Mouse (Mus musculus) midbrain, postnatal 0 days (tissue): ENCODE data around the gene Lgr6. TPM values are rescaled to one million over a fixed set of nuclear protein-coding genes. Genes with fewer than 3 reads are reported as not detected.

ENCODE experiments used
- ATAC-seq: fragments of 200-750 bp; cut with Nextera tagmentation; 2 replicates; pipeline ENCODE4 v1.8.0; 2017; ENCODE audit warnings: moderate number of reproducible peaks, mild to moderate bottlenecking, moderate TSS enrichment, moderate library complexity; ENCODE audit not compliant: low FRiP score
- DNase-seq: peaks from one replicate; pipeline ENCODE4 v3.0.0-alpha.2; 2015; ENCODE audit warnings: low spot score
- H3K27ac ChIP-seq: fragments of 300-500 bp; sonication (generic); 2 replicates; pipeline ENCODE4 v1.5.1; 2014; ENCODE audit warnings: low read depth, mild to moderate bottlenecking, low read length, mixed read lengths
- H3K27me3 ChIP-seq: fragments of 300-500 bp; sonication (generic); 2 replicates; pipeline ENCODE4 v1.6.1; 2014; ENCODE audit warnings: low read length, control low read depth, mixed read lengths; ENCODE audit not compliant: insufficient read depth
- H3K36me3 ChIP-seq: fragments of 300-500 bp; sonication (generic); 2 replicates; pipeline ENCODE4 v1.6.1; 2014; ENCODE audit warnings: low read length, control low read depth, mixed read lengths; ENCODE audit not compliant: insufficient read depth
- H3K4me1 ChIP-seq: fragments of 300-500 bp; sonication (generic); 2 replicates; pipeline ENCODE4 v1.6.1; 2014; ENCODE audit warnings: mild to moderate bottlenecking, control low read depth, antibody characterized with exemption, low read length, mixed read lengths; ENCODE audit not compliant: insufficient read depth
- H3K4me2 ChIP-seq: fragments of 300-500 bp; sonication (generic); 2 replicates; pipeline ENCODE4 v1.6.1; 2014; ENCODE audit warnings: low read depth, mild to moderate bottlenecking, low read length, mixed read lengths; ENCODE audit not compliant: poor library complexity, severe bottlenecking
- H3K4me3 ChIP-seq: fragments of 300-500 bp; sonication (generic); 2 replicates; pipeline ENCODE4 v1.5.1; 2014; ENCODE audit warnings: low read depth, mild to moderate bottlenecking, low read length, moderate library complexity
- H3K9ac ChIP-seq: fragments of 300-500 bp; sonication (generic); replicated peaks from 2 replicates; pipeline ENCODE4 v1.6.1; 2014; ENCODE audit warnings: mild to moderate bottlenecking, low read length, moderate library complexity, mixed read lengths; ENCODE audit not compliant: poor library complexity, severe bottlenecking
- H3K9me3 ChIP-seq: fragments of 300-500 bp; sonication (generic); 2 replicates; pipeline ENCODE4 v1.6.1; 2016; ENCODE audit warnings: low read length, control low read depth
- CTCF ChIP-seq: IDR thresholded peaks from 2 replicates; pipeline ENCODE4 v1.5.1; 2016; ENCODE audit warnings: antibody characterized with exemption, mild to moderate bottlenecking
- WGBS: fragments of 180-500 bp; shearing (Covaris S2); extraction: QIAGEN DNeasy Blood & Tissue Kit; methylation state at CpG from one replicate; pipeline ENCODE4 v1.1.7; 2014; 5-methylcytosine and 5-hydroxymethylcytosine counted together
- polyA plus RNA-seq: library from polyadenylated mRNA; unstranded; fragments of >200 nt; fragmentation: Nextera tagmentation; extraction: Ambion mirVana; gene quantifications from 2 replicates; pipeline ENCODE4 v1.2.1, GENCODE M21; 2015
- total RNA-seq: library from RNA; depleted of rRNA; stranded (reverse); fragments of >200 nt; gene quantifications from 2 replicates; pipeline ENCODE4 v1.2.3, GENCODE M21; 2014

Gene Lgr6
- total and polyA plus RNA-seq, 2 experiments from 2014 or later, result 1.9 to 3.8 TPM

GRCm38 (mm10) chr1:135005696-135006095 lies 99.4 kb downstream of the Lgr6 start:
- no peaks in the 10 kb centered on the region for H3K27me3 ChIP-seq
- no peak for TF ChIP-seq CTCF
- H3K27ac ChIP-seq, result no peak overlapping the region
- WGBS, result 65% methylated on average over 7 of the region's 7 CpGs
- H3K36me3 ChIP-seq, result no peaks in the 10 kb centered on the region
- no peaks in the 10 kb centered on the region for H3K4me1 ChIP-seq
- DNase-seq, result no peak
- H3K9ac ChIP-seq, result no peak overlapping the region
- no peak for ATAC-seq
- H3K9me3 ChIP-seq, result no peaks in the 10 kb centered on the region
- no peak overlapping the region for H3K4me3 ChIP-seq
- H3K4me2 ChIP-seq, result no peak overlapping the region

GRCm38 (mm10) chr1:135003346-135003745 lies 101.7 kb downstream of the Lgr6 start:
- peak; percentile 32 for DNase-seq

GRCm38 (mm10) chr1:135000527-135000926 lies 104.5 kb downstream of the Lgr6 start:
- no peaks in the 10 kb centered on the region for H3K36me3 ChIP-seq
- H3K4me2 ChIP-seq, result no peak overlapping the region
- H3K27me3 ChIP-seq, result no peaks in the 10 kb centered on the region
- H3K9me3 ChIP-seq, result no peaks in the 10 kb centered on the region
- H3K27ac ChIP-seq, result no peak overlapping the region
- no peak overlapping the region for H3K4me3 ChIP-seq
- DNase-seq, result no peak
- no peak for TF ChIP-seq CTCF
- no peak overlapping the region for H3K9ac ChIP-seq
- H3K4me1 ChIP-seq, result no peaks in the 10 kb centered on the region
- 88% methylated on average over 9 of the region's 9 CpGs for WGBS
- no peak for ATAC-seq

More at GRCm38 (mm10) chr1:135003346-135003745, 101.7 kb downstream of the Lgr6 start:
- H3K27ac ChIP-seq, result no peak overlapping the region
- H3K4me2 ChIP-seq, result no peak overlapping the region
- peak; percentile 63; the same call in 1 of the 2 replicates for ATAC-seq
- TF ChIP-seq CTCF, result no peak
- WGBS, result 23% methylated on average over 4 of the region's 4 CpGs
- H3K9me3 ChIP-seq, result no peaks in the 10 kb centered on the region
- no peaks in the 10 kb centered on the region for H3K36me3 ChIP-seq
- no peak overlapping the region for H3K9ac ChIP-seq
- H3K4me3 ChIP-seq, result no peak overlapping the region
- H3K27me3 ChIP-seq, result no peaks in the 10 kb centered on the region
- no peaks in the 10 kb centered on the region for H3K4me1 ChIP-seq

- Histone ChIP-seq H3K4me1 (no peaks in the 10 kb centered on the region), H3K27ac (no peak overlapping the region), H3K9ac (no peak overlapping the region), H3K4me3 (no peak overlapping the region), H3K36me3 (no peaks in the 10 kb centered on the region), H3K27me3 (no peaks in the 10 kb centered on the region), H3K4me2 (no peak overlapping the region), H3K9me3 (no peaks in the 10 kb centered on the region)
- no peak for ATAC-seq
- no peak for TF ChIP-seq CTCF
- DNase-seq, result peak; percentile 74
- WGBS, result 78% methylated on average over 8 of the region's 8 CpGs
These were observed 106.8 kb downstream of the Lgr6 start for GRCm38 (mm10) chr1:134998231-134998630.

- TF ChIP-seq CTCF, result no peak
- Histone ChIP-seq H3K27me3 (no peaks in the 10 kb centered on the region), H3K27ac (no peak overlapping the region), H3K4me1 (no peaks in the 10 kb centered on the region), H3K36me3 (no peaks in the 10 kb centered on the region), H3K4me2 (no peak overlapping the region), H3K4me3 (no peak overlapping the region), H3K9ac (no peak overlapping the region), H3K9me3 (no peaks in the 10 kb centered on the region)
- DNase-seq (no peak), ATAC-seq (no peak)
- 80% methylated on average over 5 of the region's 5 CpGs for WGBS
These were observed 107.5 kb downstream of the Lgr6 start for GRCm38 (mm10) chr1:134997568-134997967.

GRCm38 (mm10) chr1:134996471-134996870 lies 108.6 kb downstream of the Lgr6 start:
- no peak overlapping the region for H3K27ac ChIP-seq
- DNase-seq (no peak), ATAC-seq (no peak)
- H3K36me3 ChIP-seq, result no peaks in the 10 kb centered on the region
- no peak for TF ChIP-seq CTCF
- H3K4me3 ChIP-seq, result no peak overlapping the region
- no peak overlapping the region for H3K9ac ChIP-seq
- no peak overlapping the region for H3K4me2 ChIP-seq
- WGBS, result 87% methylated on average over 7 of the region's 7 CpGs
- H3K4me1 ChIP-seq, result no peaks in the 10 kb centered on the region
- no peaks in the 10 kb centered on the region for H3K9me3 ChIP-seq
- no peaks in the 10 kb centered on the region for H3K27me3 ChIP-seq
